Mouse (Mus musculus): ENCODE results near the gene Jmjd7. TPM values are rescaled to one million over a fixed set of nuclear protein-coding genes. Genes with fewer than 3 reads are reported as not detected.

The Jmjd7 gene
- total RNA-seq, 1 experiment, result 7.2 TPM

- DNase-seq (ENCODE audit: low read depth, low spot score), result no peak
- in situ Hi-C loops (cut with MboI; ENCODE audit: low sequenced_read_pairs in 2 of 2, unreplicated experiment in 2 of 2), result no loop called here
Observed at GRCm38 (mm10) chr2:120017599-120017998, 9.7 kb upstream of the Jmjd7 start.

GRCm38 (mm10) chr2:120024337-120024736 lies 2.9 kb upstream of the Jmjd7 start:
- TF ChIP-seq HCFC1 (IDR thresholded peaks at IDR 0.05; ENCODE audit: borderline replicate concordance, insufficient read depth, low read length), result no peak
- no peak for TF ChIP-seq MAFK (IDR thresholded peaks at IDR 0.05; ENCODE audit: insufficient read depth, low read depth, low read length)
- TF ChIP-seq ZC3H11A (IDR thresholded peaks at IDR 0.05; ENCODE audit: borderline replicate concordance, low read depth, low read length), result no peak
- TF ChIP-seq CHD2 (IDR thresholded peaks at IDR 0.05; ENCODE audit: low read depth, low read length), result no peak
- no peak for TF ChIP-seq ZNF384 (IDR thresholded peaks at IDR 0.05; ENCODE audit: low read depth, low read length)
- H3K9me3 ChIP-seq (ENCODE audit: control insufficient read depth, insufficient read depth, low read depth, low read length), result no peaks in the 10 kb centered on the region
- H3K27ac ChIP-seq (ENCODE audit: insufficient read depth, low read depth, low read length, poor library complexity, severe bottlenecking), result no peak overlapping the region
- no peak overlapping the region for H3K9ac ChIP-seq (ENCODE audit: insufficient read depth, low read depth, low read length, poor library complexity, severe bottlenecking)
- peaks cover 11% of the 10 kb centered on the region; the same call in 1 of the 2 replicates for H3K36me3 ChIP-seq (ENCODE audit: control insufficient read depth, insufficient read depth, low read length, poor library complexity, severe bottlenecking)
- no peak overlapping the region for H3K4me3 ChIP-seq (ENCODE audit: insufficient read depth in 1 of 2, low read depth in 1 of 2, low read length in 2 of 2, poor library complexity in 1 of 2, severe bottlenecking in 1 of 2)
- DNase-seq (ENCODE audit: low read depth, low spot score), result no peak
- in situ Hi-C loops (cut with MboI; ENCODE audit: low sequenced_read_pairs in 2 of 2, unreplicated experiment in 2 of 2), result no loop called here
- peaks cover 0 to 4% of the 10 kb centered on the region in 2 experiments; a peak in 2 of 4 replicates for H3K4me1 ChIP-seq (ENCODE audit: control insufficient read depth in 2 of 2, insufficient read depth in 2 of 2, low read length in 2 of 2, poor library complexity in 1 of 2)

More at GRCm38 (mm10) chr2:120017599-120017998, 9.7 kb upstream of the Jmjd7 start:
- no peaks in the 10 kb centered on the region for H3K9me3 ChIP-seq (ENCODE audit: control insufficient read depth, insufficient read depth, low read depth, low read length)
- H3K36me3 ChIP-seq (ENCODE audit: control insufficient read depth, insufficient read depth, low read length, poor library complexity, severe bottlenecking), result peaks cover 3% of the 10 kb centered on the region; the same call in 1 of the 2 replicates
- H3K9ac ChIP-seq (ENCODE audit: insufficient read depth, low read depth, low read length, poor library complexity, severe bottlenecking), result no peak overlapping the region
- H3K4me3 ChIP-seq (ENCODE audit: insufficient read depth in 1 of 2, low read depth in 1 of 2, low read length in 2 of 2, poor library complexity in 1 of 2, severe bottlenecking in 1 of 2), result no peak overlapping the region
- H3K4me1 ChIP-seq (ENCODE audit: control insufficient read depth in 2 of 2, insufficient read depth in 2 of 2, low read length in 2 of 2, poor library complexity in 1 of 2), result no peaks in the 10 kb centered on the region
- TF ChIP-seq ZC3H11A (IDR thresholded peaks at IDR 0.05; ENCODE audit: borderline replicate concordance, low read depth, low read length) (no peak), CHD2 (IDR thresholded peaks at IDR 0.05; ENCODE audit: low read depth, low read length) (no peak)
- no peak overlapping the region for H3K27ac ChIP-seq (ENCODE audit: insufficient read depth, low read depth, low read length, poor library complexity, severe bottlenecking)

DNA sequence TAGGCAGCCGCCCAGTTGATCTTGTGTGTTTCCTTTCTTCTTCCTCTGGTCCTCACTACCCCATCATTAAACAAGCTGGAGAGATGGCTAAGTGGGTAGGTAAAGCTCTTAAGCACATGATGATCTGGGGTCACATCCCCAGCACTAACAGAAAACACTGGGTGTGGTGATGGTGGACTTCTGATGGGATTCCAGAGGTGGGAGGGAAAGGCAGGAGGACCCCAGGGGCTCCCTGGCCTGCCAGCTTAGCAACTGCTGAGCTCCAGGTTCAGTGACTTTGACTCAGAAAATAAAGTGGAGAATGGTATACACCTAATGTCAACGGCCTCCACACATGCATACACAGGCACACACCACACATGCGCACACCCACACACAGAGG lies 658 bp downstream of the Jmjd7 start:
- Histone ChIP-seq H3K4me3 (ENCODE audit: insufficient read depth in 1 of 2, low read depth in 1 of 2, low read length in 2 of 2, poor library complexity in 1 of 2, severe bottlenecking in 1 of 2) (peak overlapping the region; percentile 74 to 99), H3K36me3 (ENCODE audit: control insufficient read depth, insufficient read depth, low read length, poor library complexity, severe bottlenecking) (peaks cover 13% of the 10 kb centered on the region; the same call in 1 of the 2 replicates), H3K27ac (ENCODE audit: insufficient read depth, low read depth, low read length, poor library complexity, severe bottlenecking) (no peak overlapping the region), H3K4me1 (ENCODE audit: control insufficient read depth in 2 of 2, insufficient read depth in 2 of 2, low read length in 2 of 2, poor library complexity in 1 of 2) (peaks cover 0 to 4% of the 10 kb centered on the region in 2 experiments; a peak in 2 of 4 replicates), H3K9ac (ENCODE audit: insufficient read depth, low read depth, low read length, poor library complexity, severe bottlenecking) (peak overlapping the region; percentile 77), H3K9me3 (ENCODE audit: control insufficient read depth, insufficient read depth, low read depth, low read length) (no peaks in the 10 kb centered on the region)
- in situ Hi-C loops (cut with MboI; ENCODE audit: low sequenced_read_pairs in 2 of 2, unreplicated experiment in 2 of 2), result no loop called here
- peak; percentile 20 for DNase-seq (ENCODE audit: low read depth, low spot score)
- TF ChIP-seq ZNF384 (IDR thresholded peaks at IDR 0.05; ENCODE audit: low read depth, low read length), result no peak
- no peak for TF ChIP-seq CHD2 (IDR thresholded peaks at IDR 0.05; ENCODE audit: low read depth, low read length)
- no peak for TF ChIP-seq ZC3H11A (IDR thresholded peaks at IDR 0.05; ENCODE audit: borderline replicate concordance, low read depth, low read length)
- no peak for TF ChIP-seq MAFK (IDR thresholded peaks at IDR 0.05; ENCODE audit: insufficient read depth, low read depth, low read length)
- no peak for TF ChIP-seq HCFC1 (IDR thresholded peaks at IDR 0.05; ENCODE audit: borderline replicate concordance, insufficient read depth, low read length)

- Histone ChIP-seq H3K9me3 (ENCODE audit: control insufficient read depth, insufficient read depth, low read depth, low read length) (no peaks in the 10 kb centered on the region), H3K9ac (ENCODE audit: insufficient read depth, low read depth, low read length, poor library complexity, severe bottlenecking) (no peak overlapping the region)
- in situ Hi-C loops (cut with MboI; ENCODE audit: low sequenced_read_pairs in 2 of 2, unreplicated experiment in 2 of 2), result no loop called here
Observed at GRCm38 (mm10) chr2:120030380-120030779, 3.1 kb downstream of the Jmjd7 start.

More at GRCm38 (mm10) chr2:120030380-120030779, 3.1 kb downstream of the Jmjd7 start:
- Histone ChIP-seq H3K36me3 (ENCODE audit: control insufficient read depth, insufficient read depth, low read length, poor library complexity, severe bottlenecking) (peaks cover 8% of the 10 kb centered on the region; the same call in 1 of the 2 replicates), H3K4me3 (ENCODE audit: insufficient read depth in 1 of 2, low read depth in 1 of 2, low read length in 2 of 2, poor library complexity in 1 of 2, severe bottlenecking in 1 of 2) (no peak overlapping the region; a peak in 1 of 4 replicates), H3K27ac (ENCODE audit: insufficient read depth, low read depth, low read length, poor library complexity, severe bottlenecking) (no peak overlapping the region), H3K4me1 (ENCODE audit: control insufficient read depth in 2 of 2, insufficient read depth in 2 of 2, low read length in 2 of 2, poor library complexity in 1 of 2) (peaks cover 0 to 4% of the 10 kb centered on the region in 2 experiments; a peak in 2 of 4 replicates)
- no peak for TF ChIP-seq MAFK (IDR thresholded peaks at IDR 0.05; ENCODE audit: insufficient read depth, low read depth, low read length)
- TF ChIP-seq HCFC1 (IDR thresholded peaks at IDR 0.05; ENCODE audit: borderline replicate concordance, insufficient read depth, low read length), result no peak
- TF ChIP-seq ZC3H11A (IDR thresholded peaks at IDR 0.05; ENCODE audit: borderline replicate concordance, low read depth, low read length), result no peak
- no peak for TF ChIP-seq CHD2 (IDR thresholded peaks at IDR 0.05; ENCODE audit: low read depth, low read length)
- TF ChIP-seq ZNF384 (IDR thresholded peaks at IDR 0.05; ENCODE audit: low read depth, low read length), result no peak
- DNase-seq (ENCODE audit: low read depth, low spot score), result no peak

Data from ES-E14 (cell line).